Mouse (Mus musculus) bone marrow macrophage, adult 2 months (primary cell): ENCODE results near the gene Mrs2. TPM values are rescaled to one million over a fixed set of nuclear protein-coding genes. Genes with fewer than 3 reads are reported as not detected.

Experiments used
- H3K27ac ChIP-seq: 2 replicates; pipeline ENCODE4 v1.5.1; 2012; ENCODE audit warnings: low read depth, low read length; ENCODE audit not compliant: insufficient read depth
- H3K4me1 ChIP-seq: 2 replicates; pipeline ENCODE4 v1.6.1; 2012; ENCODE audit warnings: low read length; ENCODE audit not compliant: control insufficient read depth, insufficient read depth
- H3K4me3 ChIP-seq: 2 replicates; pipeline ENCODE4 v1.5.1; 2012; ENCODE audit warnings: mild to moderate bottlenecking, low read length, moderate library complexity; ENCODE audit not compliant: insufficient read depth
- CTCF ChIP-seq: IDR thresholded peaks from 2 replicates; pipeline ENCODE4 v1.5.1; 2012; ENCODE audit warnings: low read depth, mild to moderate bottlenecking, low read length, moderate library complexity
- POLR2A ChIP-seq: IDR thresholded peaks from 2 replicates; pipeline ENCODE4 v1.6.1; 2012; ENCODE audit warnings: mild to moderate bottlenecking, low read depth, low read length, borderline replicate concordance
- polyA plus RNA-seq: library from polyadenylated mRNA; stranded (reverse); fragments of >200 nt; gene quantifications from 2 replicates; pipeline ENCODE4 v1.2.4, GENCODE M21; 2012; ENCODE audit not compliant: missing spikeins, insufficient read depth, insufficient read length

Mrs2 gene
- polyA plus RNA-seq, 1 experiment = 15.8 TPM

DNA sequence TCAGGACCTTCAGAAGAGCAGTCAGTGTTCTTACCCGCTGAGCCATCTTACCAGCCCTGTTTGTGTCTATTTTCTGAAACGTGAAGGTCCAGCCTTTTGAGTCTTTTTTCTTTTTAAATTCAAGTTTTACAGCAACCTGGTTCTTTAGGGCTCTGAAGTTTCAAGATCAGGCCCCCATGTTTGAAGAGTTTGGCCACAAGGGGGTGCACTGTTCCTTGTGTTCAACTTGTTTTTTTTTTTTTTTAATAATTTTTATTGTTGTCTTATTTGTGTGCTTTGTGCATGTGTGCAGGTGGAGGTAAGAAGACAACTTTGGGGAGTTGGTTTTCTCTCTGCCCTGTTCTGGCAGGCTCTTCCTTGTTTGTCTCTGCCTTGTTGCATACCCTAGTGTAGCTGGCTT is 4.5 kb upstream of the Mrs2 start:
- TF ChIP-seq CTCF (no peak), POLR2A (no peak)
- H3K4me3 ChIP-seq = no peak overlapping the region
- no peak overlapping the region for H3K27ac ChIP-seq
- peaks cover 2% of the 10 kb centered on the region for H3K4me1 ChIP-seq

GRCm38 (mm10) chr13:25023129-25023528 is 3.0 kb upstream of the Mrs2 start:
- Histone ChIP-seq H3K4me3 (no peak overlapping the region), H3K27ac (no peak overlapping the region), H3K4me1 (peaks cover 4% of the 10 kb centered on the region)
- TF ChIP-seq CTCF (no peak), POLR2A (no peak)

DNA sequence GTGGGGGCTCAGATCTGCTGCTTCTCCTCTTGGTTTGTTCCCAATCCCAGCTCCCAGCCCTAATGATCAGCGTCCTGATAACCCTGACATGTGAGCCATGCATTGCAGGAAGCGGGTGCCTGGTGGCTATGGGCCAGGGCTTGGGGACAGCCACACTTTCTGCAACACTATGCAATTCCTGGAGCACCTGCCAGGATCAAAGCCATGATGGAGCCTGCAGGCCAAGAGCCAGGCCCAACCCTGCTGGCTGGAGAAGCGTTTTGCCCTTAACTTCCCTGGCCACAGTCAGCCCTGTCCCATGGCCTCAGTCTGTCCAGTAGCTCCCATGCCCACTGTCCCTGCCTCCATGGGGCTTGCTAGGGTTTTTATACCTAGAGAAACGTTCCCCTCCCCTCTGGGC is 2.2 kb upstream of the Mrs2 start:
- Histone ChIP-seq H3K4me1 (peaks cover 4% of the 10 kb centered on the region), H3K27ac (no peak overlapping the region), H3K4me3 (no peak overlapping the region)
- no peak for TF ChIP-seq CTCF

DNA sequence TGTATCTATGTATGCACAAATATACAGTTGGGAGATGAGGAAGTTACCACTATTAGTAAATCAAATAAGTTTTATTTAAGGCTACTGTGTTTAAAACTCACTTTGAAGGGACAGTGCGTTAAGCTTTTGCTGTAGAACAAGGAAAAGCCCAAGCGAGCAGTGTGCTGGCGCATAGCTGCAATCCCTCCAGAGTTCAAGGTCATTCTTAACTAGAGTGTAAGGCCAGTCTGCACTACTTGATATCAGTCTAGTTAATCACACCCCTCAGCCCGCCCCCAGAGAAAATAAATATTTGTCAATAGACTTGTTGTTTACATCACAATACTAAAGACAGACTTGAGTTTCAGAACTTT is 337 bp upstream of the Mrs2 start:
- Histone ChIP-seq H3K27ac (peak overlapping the region; percentile 55), H3K4me1 (peaks cover 7% of the 10 kb centered on the region), H3K4me3 (peak overlapping the region; percentile 83)
- TF ChIP-seq POLR2A (no peak), CTCF (no peak)

DNA sequence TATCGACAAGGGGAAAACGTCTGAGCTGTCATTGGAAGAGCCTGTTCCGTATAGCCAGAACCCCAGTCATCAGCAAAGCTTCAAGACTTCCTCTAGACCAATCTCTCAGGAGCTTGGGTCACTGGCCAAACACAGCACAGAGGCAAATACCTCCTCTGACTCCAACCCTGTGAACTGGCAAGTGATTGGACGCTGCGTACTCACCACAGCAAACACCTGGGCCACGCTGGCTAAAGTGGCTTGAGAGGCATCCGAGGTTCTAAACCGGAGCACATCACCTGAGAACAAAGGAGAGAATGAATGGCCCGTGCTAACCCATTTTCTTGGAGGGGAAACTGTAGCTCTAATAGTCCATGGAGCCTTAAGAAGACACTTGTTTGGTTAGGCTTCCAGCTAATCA is 1.9 kb downstream of the Mrs2 start:
- Histone ChIP-seq H3K4me3 (no peak overlapping the region), H3K4me1 (peaks cover 7% of the 10 kb centered on the region), H3K27ac (no peak overlapping the region)
- no peak for TF ChIP-seq POLR2A
- no peak for TF ChIP-seq CTCF

DNA sequence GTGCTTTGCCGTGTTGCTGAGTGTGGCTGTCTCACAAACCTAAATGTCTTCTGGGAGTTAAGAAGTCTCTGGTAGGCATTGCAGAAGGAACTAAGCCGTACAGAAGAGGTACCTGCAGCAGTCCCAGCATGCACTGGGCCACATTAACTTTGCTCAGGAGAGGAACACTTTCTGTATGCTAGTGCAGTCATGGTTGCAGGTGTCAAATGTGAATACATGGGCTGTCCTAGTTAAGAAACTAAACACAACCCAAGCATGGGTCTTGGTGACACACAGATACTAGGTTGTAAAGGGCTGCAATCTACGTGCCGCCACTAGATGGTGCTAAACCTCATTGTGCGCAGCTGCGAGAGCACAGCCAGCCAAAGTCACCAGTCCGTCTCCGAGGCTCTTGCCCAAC is 13.1 kb downstream of the Mrs2 start:
- no peak overlapping the region for H3K27ac ChIP-seq
- TF ChIP-seq CTCF (no peak), POLR2A (no peak)
- H3K4me1 ChIP-seq = no peaks in the 10 kb centered on the region
- no peak overlapping the region for H3K4me3 ChIP-seq

DNA sequence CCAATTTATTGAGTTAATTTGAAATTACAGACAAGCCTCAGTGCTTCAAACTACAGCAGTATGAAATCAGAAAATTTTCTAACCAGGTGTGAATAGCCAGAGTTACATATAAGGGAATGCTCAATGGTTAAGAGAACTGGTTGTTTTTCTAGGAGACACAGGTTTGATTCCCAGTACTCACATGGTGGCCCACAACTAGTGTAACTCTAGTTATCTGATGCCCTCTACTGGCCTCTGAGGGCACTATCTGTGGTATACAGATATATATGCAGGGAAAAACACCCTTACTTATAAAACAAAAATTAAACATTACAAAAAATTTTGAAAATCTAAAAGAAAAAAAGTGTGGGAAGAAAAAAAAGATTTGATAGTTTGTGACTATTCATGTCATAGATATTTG is 17.2 kb downstream of the Mrs2 start:
- Histone ChIP-seq H3K4me3 (no peak overlapping the region), H3K4me1 (no peaks in the 10 kb centered on the region), H3K27ac (no peak overlapping the region)
- no peak for TF ChIP-seq POLR2A
- TF ChIP-seq CTCF = no peak

GRCm38 (mm10) chr13:24999538-24999937 is 20.6 kb downstream of the Mrs2 start:
- H3K4me1 ChIP-seq = no peaks in the 10 kb centered on the region
- H3K4me3 ChIP-seq = no peak overlapping the region
- TF ChIP-seq CTCF = no peak
- no peak for TF ChIP-seq POLR2A
- H3K27ac ChIP-seq = no peak overlapping the region

GRCm38 (mm10) chr13:24993160-24993559 is 27.0 kb downstream of the Mrs2 start:
- Histone ChIP-seq H3K4me3 (no peak overlapping the region), H3K4me1 (peaks cover 13% of the 10 kb centered on the region; the same call in 1 of the 2 replicates), H3K27ac (no peak overlapping the region)
- no peak for TF ChIP-seq POLR2A
- no peak for TF ChIP-seq CTCF

- no peak overlapping the region for H3K4me3 ChIP-seq
- peaks cover 13% of the 10 kb centered on the region; the same call in 1 of the 2 replicates for H3K4me1 ChIP-seq
- H3K27ac ChIP-seq = no peak overlapping the region
- no peak for TF ChIP-seq CTCF
Measured at GRCm38 (mm10) chr13:24989006-24989405, 31.2 kb downstream of the Mrs2 start.

DNA sequence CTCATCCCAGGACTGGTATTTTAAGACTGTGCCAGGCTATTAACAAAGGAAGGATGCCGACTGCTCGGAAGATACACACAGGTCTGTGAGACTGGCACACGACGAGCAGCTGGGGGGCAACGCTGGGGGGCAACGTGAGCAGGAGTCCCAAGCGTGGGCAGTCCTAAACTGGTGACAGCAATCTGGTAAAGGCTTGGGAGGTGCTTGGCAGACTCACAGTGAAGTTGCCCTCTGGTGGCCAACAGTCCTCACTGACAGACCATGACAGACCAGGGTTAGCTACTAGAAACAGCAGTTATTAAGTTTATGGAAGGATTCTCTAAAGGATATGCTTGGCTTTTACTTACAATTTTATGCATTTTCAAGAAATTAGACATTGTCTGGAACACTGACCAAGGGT is 31.8 kb downstream of the Mrs2 start:
- Histone ChIP-seq H3K27ac (no peak overlapping the region), H3K4me1 (peaks cover 11% of the 10 kb centered on the region; the same call in 1 of the 2 replicates), H3K4me3 (no peak overlapping the region)
- TF ChIP-seq POLR2A (no peak), CTCF (peak; percentile 53)

DNA sequence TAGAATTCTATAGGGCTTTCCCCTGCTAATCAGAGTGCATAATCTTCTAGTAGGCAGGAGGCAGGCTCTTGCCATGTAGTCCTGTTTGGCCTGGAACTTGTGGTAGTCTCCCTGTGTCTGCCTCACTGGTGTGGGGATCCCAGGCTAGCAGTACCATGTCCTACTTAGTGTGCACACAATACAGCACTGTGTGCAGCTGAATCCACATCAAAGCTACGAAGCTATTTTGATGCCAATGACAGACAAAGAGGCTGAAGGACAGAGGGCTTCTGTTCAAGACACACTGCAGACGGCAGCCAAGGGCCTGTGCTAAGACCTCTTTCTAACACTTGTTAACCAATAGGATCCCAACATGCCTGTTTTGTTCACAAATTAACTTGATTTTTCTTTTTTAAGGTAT is 34.7 kb downstream of the Mrs2 start:
- peaks cover 13% of the 10 kb centered on the region for H3K4me1 ChIP-seq
- no peak overlapping the region for H3K27ac ChIP-seq
- H3K4me3 ChIP-seq = no peak overlapping the region
- no peak for TF ChIP-seq CTCF
- no peak for TF ChIP-seq POLR2A
